Mouse (Mus musculus) MN1 (cell line): ENCODE measurements around the gene Tiam2.

Source experiments
- DNase-seq: peaks from one replicate; pipeline ENCODE4 v3.0.0-alpha.2; 2016; ENCODE audit warnings: low spot score

Gene Tiam2

DNA sequence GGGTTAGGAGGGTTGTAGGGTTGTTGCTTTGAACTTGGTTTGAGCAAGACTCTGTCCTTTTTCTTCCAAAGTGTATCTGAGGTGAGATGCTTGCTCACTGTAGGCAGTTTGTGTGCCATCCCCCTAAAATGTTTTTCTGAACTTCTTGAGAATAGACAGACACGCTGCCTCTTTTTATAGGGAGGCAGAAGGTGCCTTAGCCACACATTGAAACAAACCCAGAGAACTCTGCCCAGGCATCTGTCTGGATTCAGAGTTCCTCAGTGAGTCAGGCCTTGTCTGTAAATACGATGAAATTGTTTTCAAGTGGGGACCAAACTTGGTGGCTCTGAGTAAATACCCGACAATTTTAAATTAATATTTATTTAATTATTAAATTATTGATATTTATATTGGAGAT is 172.2 kb downstream of the Tiam2 start:
- no peak for DNase-seq

DNA sequence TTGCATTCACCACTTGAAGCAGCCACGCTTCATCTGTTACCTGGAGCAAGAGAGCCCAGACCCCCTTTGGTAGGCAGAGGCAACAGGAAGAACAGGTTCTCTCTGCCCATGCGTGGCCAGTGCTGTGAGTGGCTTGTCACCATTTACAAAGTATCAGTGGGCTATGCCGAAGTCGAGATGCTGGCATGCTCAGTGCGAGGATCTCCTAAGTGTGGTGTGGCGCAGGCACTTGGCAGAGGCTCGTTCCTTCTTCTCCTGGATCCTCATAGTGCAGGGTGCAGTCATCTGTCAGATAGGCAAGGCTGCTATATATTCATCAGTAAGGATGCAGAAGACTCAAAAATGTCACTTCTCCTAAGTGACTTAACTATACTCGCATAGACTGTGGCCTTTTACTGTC is 173.1 kb downstream of the Tiam2 start:
- DNase-seq, result no peak

DNA sequence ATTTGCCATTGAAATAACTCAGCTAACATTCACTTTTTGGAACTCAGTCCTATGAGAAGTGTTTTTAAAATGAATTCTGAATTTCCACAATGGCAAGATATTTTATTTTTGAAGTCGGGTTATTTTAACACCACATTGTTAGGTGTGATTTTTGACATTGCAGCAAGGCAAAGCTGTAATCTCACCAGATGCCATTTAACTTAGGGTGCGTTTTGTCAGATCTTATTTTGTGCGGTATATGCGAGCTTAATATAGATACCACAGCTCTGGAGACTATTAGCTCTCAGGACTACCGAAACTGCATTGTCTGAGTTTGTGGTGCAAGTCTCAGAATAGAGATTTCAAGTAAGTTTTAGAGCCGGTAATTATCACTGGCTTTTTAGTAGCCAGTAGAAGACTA is 173.7 kb downstream of the Tiam2 start:
- no peak for DNase-seq

DNA sequence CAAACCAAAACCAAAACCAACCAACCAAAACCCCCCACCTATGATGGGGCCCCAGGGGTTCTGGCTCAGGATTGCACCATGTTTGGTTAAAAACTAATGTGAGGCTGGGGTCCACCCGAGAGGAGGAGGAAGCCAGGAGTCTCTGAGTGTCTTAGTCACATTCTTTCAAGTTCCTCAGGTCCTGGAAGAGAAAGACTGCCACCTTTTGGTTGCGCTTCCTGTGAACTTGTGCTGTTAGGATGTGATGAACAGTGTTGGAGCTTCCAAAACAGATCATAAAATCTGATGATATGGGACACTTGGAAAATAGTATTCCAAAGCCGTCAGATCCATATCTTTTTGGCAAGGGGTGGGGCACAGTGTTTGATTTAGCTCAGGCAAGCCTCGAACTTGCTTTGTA is 174.6 kb downstream of the Tiam2 start:
- no peak for DNase-seq

DNA sequence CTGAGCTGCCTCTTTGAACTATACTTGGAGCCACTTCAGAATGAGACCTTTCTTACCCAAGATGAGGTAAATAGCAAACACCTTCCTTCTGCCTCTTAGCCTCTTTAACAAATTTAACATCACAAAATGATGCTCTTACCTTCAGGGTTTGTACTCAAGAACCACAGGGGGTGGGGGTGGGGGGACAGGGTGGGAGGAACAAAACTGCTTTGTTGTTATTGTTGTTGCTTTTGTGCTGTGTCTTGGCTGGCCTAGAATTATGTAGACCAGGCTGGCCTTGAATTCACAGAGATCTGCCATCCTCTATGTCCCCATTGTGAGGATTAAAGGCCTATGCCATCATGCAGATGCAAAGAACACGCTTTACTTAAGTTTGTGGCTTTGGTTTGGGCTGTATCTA is 179.3 kb downstream of the Tiam2 start:
- DNase-seq, result no peak

DNA sequence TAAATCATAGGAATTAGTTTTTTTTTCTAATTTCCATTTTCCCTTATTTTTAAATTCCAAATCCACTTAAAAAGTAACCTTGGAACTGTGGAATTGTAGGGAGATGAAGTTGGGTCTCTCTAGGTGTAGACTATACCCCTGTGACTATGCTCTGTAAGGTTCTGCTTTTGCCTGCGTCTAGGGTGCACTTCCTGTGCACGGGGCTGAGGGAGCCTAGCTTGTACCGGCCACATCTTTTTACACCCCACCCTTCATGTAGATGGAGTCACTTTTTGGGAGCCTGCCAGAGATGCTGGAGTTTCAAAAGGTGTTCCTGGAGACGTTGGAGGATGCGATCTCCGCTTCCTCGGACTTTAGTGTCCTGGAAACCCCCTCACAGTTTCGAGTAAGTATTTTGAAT is 180.1 kb downstream of the Tiam2 start:
- DNase-seq, result no peak

DNA sequence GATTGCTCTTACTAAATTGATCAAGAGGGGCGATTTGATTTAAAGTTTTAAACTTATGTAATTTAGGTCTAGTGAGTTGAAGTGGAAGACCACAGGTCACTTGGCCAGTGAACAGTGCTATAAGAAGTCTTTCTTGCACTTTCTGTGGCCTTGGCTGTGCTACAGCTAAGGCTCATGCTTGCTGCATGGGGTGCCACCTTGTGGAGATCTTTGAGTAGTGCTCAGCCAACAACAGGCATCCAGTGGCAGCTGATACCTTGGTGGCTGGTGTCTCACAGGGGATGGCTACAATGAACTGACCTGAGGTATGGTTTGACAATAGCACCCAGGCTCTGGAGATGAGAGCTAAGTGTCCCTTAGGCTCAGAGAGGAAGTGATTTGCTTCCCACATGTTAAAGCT is 183.5 kb downstream of the Tiam2 start:
- peak; percentile 73 for DNase-seq

DNA sequence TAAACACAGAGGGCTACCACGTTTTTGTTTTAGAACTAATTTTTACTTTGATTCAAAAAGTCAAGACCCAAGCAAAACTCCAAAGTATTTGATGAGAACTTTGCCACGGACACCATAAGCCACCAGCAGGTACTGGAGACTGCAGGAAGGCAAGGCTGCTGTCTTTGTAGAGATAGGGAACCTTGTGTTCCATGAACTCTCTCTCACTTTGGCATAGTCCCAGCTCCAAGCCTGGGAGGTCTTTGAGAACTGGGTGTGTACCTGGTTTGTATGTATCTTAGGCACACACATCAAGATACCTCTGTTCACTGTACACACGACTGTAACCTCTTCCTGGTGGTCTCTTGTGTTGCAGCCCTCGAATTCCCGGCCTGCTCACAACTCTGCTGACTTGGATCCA is 187.9 kb downstream of the Tiam2 start:
- no peak for DNase-seq

DNA sequence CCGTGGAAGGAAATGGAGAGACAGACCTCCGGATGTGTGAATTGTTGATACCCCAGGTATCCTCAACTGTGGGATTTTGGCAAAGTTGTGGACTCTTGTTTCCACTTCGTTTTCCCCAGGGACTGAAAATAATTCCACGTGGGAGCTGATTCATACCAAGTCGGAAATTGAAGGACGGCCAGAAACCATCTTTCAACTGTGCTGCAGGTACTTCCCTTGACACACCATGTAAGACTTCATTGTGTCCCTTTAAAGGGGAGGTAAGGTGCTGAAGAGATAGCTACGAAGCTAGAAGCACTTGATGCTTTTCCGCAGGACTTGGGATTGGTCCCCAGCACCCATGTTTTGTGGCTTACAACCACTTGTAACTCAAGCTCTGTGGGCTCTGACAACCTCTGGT is 189.5 kb downstream of the Tiam2 start:
- no peak for DNase-seq

DNA sequence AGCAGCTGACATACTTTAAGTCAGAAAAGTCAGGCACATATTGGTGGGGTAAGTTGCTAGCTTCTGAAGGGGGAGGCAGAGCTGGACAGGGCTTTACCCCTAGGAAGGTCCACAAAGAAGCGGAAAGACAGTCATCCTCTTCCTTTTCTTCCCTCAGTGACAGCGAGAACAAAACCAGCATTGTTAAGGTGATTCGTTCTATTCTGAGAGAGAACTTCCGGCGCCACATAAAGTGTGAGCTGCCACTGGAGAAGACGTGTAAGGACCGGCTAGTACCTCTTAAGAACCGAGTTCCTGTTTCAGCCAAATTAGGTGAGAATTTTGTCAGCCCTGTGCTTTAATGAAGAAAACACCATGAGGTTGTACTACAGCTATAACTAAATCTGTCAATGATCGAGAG is 190.0 kb downstream of the Tiam2 start:
- DNase-seq, result no peak

DNA sequence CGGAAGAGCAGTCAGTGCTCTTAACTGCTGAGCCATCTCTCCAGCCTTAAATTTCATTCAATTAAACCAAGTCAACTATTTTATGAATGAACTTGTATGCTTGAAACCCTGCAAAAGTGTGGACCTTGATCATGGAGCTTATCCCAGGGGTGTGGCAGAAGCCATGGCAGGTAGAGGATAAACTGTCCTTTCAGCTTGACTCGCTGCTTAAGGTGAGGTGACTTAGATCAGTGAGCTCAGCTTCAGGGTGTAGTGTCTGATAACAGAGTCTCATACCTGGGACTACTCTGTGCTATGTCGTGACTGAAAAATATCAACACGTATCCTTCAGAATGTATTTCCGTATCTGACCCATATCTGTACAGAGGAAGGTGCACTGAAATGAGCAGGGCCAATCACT is 194.0 kb downstream of the Tiam2 start:
- no peak for DNase-seq

DNA sequence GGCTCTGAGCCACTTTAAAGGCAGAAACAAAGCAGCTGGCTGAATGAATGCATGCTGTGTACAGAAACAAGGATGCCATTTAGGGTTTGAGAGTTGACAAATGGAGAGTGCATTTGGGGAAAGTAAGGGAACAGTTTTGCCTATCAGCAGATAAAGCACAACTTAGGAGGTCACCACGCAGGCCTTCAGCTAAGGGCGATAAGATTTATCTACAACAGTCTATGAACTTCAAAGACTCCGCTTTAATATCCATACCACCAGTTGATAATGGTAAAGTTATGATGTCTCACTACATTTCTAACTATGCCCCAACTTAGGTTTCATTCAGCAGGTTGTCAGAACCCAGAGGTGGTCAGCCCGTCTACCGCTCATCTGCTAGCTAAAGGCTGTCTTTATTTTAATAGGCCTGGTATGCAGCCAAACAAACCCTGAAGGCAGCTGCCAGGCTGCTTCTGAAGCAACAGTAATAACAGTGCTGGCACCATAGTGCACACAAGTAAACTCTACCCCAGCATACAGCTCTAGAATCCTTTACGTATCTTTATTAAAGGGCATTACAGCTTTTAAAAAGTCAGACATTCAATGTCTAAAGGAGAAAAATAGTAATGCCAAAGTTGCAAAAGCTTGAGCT is 201.6 kb downstream of the Tiam2 start:
- DNase-seq, result no peak

DNA sequence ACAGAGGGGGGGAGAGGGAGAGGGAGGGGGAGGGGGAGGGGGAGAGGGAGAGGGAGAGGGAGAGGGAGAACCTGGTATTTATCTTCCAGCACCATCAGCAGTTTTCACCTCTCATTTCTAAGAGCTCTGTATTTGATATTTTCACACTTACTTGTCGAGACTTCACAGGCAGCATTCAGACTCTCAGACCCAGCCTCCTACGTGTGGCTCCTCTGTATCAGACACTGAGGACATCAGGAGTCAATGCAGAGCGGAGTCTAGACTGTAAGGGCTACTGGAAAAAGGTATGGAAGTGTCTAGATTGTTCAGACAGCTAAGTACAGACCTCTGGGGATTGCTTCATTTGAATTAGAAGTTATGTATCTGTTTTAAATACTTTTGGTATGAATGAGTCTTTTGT is 203.2 kb downstream of the Tiam2 start:
- DNase-seq, result no peak

DNA sequence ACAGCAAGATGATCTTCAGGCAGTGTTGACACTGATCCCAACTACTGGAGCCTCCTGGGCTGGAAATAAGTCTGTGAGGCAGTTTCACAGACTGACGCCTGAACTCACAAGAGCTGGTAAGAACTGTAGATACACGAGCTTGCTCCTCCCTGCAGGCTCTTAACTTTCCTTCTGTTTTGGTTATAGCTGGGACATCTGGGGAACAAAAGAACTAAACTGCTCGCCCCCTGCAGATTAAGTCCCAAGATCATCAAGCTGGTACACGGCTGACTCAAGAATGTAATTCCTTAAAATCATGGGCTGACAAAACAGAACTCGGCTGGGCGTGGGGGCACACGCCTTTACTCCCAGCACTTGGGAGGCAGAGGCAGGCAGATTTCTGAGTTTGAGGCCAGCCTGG is 204.2 kb downstream of the Tiam2 start:
- no peak for DNase-seq

DNA sequence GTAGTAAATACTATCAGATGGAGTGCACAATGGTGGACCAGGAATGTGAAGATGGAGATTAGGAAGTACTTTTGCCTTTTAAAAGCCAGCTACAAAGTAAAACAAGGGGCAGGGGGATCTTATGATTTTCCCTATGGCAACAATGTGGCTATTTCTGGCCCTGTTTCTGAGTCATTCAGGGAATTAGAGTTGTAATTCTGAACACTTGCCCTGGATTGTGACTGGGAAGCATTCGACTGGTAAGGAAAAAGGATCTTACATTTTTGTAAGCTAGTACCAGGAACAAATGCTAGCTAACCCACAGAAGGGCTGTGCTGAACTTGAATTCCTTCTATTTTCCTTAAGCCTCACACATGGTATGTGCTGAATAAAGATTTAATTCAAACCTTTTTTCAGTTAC is 205.3 kb downstream of the Tiam2 start:
- no peak for DNase-seq

DNA sequence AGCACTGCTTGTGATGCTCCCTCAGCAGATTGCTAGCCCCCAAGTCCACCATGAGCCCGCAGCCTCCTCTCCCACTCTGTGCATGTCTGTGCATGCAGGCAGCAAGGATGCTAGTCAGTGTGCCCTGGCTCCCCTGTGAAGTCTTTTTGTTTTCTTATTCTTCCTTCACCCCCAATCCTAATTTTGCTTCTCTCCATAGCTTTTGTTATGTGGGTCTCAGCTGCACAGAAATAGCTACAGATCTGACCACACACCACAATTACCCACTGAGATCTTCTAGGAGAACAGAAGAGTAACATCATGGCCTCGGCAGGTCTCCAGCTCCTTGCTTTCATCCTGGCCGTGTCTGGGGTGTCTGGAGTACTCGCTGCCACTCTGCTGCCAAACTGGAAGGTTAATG is 205.9 kb downstream of the Tiam2 start, which contains the start of gene Cldn20:
Gene Cldn20, plus strand, starts transcription at position 301 of the 400 bp plus-strand sequence.
- no peak for DNase-seq

DNA sequence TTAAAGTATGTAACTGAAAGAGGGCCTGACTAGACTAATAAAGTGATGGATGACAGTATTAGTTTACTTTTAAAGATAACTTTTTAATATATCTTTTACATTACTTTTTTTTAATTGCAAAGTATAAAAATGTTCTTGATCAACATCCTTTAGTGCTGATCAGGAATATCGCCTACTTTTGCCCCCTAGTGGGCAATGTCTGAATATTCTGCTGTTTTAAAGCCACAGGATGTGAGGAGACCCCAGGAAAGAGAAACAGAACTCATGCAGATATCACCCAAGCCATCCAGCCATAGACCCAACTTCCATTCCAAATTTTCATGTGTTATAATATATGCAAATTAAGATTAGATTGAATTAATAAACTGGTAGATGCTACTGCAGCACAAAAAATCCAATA is 207.1 kb downstream of the Tiam2 start:
- DNase-seq, result peak; percentile 54

DNA sequence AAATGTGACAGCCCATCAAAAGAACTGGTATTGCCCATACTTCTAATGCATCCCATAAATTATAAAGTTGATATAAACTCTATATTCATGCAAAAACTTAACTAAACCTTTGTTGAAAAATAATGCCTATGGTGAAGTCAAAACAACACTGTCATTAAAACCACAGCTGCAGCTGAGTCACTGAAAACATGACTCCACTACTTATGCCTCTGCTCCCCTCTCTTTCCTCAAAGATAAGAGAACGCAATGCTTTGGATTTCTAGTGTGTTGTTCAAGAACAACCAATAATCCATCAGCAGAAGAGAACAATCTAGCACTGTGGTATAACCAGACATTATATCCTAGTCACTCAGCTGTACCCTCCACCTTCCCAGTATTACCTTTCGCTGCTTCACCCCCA is 213.9 kb downstream of the Tiam2 start:
- DNase-seq, result no peak

DNA sequence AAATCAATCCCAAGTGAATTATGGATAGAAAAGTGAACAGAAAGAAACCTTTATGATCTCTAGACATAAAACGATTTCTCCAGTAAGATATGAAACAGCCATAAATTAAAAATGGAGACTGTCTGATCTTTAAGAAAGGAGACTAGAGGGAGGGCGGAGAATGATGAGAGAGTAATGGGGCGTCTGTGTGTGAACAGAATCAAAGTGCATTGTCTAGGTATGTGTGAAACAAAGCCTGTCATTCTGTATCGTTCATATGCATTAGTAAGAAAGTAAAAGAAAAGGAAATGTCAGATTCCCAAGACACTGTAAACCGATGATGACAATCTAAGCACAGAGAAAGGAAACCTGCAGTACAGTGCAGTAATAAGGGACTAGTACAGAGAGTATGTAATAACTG is 214.7 kb downstream of the Tiam2 start:
- no peak for DNase-seq

DNA sequence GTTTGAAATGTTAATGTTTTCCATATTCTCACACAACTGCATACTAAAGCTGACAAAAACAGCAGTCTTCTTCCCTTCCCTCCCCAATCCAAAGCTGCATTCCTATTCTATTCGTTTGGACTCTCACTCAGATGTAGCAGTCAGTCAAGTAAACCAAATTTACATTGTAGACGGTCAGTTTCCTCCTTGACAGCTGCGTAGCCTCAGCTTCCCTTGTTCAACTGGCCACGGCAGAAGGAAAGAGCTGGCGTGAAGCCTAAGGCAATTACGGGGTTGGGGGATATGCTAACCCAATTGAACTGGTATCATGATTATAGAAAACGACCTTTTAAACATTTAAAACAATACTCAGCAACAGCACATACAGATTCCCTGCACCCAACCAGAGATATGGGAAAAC is 221.4 kb downstream of the Tiam2 start:
- DNase-seq, result no peak

DNA sequence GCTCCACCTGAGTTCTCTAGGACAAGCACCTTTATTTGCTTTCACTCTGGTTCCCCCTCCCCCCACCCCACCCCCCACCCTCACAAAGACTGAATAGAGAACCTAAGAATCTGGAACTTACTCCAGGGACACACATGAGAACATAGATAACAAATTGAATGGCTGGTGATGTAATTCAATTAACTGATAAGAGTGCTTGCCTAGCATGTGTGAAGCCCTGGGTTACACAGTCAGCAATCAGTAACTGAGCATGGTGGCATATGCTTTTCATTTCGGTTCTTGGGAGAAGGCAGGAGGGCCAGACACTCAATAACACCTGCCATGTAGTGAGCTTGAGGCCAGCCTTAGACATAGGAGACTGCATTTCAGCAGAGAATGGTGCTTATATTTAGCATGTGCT is 229.9 kb downstream of the Tiam2 start:
- no peak for DNase-seq

DNA sequence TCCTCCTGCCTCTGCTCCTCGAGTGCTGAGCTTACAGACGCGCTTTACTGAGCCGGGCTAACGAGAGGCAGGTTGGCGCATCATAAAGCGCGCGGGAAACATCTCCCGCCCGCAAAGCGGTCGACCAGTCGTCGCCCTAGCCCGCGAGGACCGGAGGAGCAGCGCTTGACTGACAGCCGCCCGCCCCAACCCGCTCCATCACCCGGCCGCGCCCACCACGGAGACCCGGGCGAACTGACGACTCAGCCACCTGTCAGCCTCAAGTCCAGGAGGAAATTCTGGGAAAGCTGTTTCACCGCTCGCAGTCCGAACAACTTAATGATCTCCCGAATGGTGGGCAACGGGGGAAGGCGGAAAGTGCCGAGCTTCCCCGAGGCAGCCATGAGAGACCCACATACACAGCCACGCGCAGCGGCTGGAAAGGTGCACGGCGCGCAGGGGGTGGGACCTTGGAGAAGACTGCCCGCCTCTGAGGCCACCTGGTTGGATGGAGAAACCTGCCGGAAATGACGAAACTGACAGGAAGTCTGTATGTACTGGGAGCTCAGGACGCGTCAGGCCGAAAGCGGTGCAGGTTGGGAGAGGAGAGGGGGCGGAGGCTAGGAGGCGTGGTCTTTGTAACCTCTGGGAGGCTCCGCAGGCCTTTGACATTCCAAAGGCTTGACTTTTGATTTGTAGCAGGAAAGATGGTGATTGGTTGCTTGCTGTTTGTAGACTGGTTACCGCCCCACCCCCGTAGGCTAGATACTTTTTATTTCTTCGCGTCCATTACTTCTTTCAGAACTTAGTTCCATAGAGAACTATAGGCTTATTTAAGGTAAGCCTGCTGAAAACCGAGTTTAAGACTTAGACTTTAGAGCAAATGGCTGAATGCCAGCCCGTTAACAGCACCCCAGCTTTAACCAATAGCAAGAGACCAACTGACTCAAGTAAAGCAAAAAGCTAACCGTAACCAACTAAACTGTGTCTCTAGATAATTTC is 231.2 kb downstream of the Tiam2 start, which contains the start of gene Tfb1m:
Gene Tfb1m, minus strand, starts transcription at position 451 of the 981 bp plus-strand sequence.
- peak; percentile 99 for DNase-seq

DNA sequence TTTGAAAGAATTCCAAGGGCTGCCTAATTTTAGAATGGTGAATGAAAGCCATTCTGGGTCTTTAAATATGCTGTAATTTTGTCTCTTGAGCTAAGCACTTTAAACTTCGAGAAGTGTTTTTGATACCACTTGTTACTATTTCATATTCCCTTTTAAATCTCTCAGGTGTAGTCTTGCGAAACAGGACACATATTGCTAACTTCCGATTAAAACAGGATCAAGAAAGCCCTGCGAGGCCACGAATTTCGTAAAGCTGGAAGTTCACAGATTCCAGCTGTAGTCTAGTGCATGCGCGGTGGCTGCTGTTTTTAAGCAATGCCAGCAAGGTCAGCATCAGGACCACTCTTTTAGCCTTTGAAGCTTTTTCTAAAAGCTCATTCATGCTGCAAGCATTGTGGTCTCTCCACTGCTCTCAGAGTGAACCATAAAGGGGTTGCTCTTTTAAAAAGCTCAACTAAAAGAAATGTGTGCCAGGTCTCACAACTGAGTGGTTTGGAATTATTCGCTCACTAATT is 232.0 kb downstream of the Tiam2 start:
- DNase-seq, result peak; percentile 39
